Mouse (Mus musculus): Measurements from ENCODE around the gene Slamf6. TPM values are rescaled to one million over a fixed set of nuclear protein-coding genes. Genes with fewer than 3 reads are reported as not detected.
A peak's percentile ranks its signal among the peaks of the same experiment; 100 is the strongest.
"Not testable (repeated sequence)": the region's sequence is repeated elsewhere in the genome, so short reads cannot be mapped to it uniquely, and the experiment has no call there.

Gene Slamf6
- polyA plus RNA-seq, 1 experiment: 0.44 TPM

GRCm38 (mm10) chr1:171948946-171949508 is 31.7 kb downstream of the Slamf6 start:
- DNase-seq (ENCODE audit: extremely low spot score in 1 of 2, low spot score in 1 of 2): no peak

- DNase-seq (ENCODE audit: extremely low spot score in 1 of 2, low spot score in 1 of 2): no peak
Observed at GRCm38 (mm10) chr1:171955071-171955470, 37.8 kb downstream of the Slamf6 start.

- no peak for DNase-seq (ENCODE audit: extremely low spot score in 1 of 2, low spot score in 1 of 2)
Observed at GRCm38 (mm10) chr1:171957411-171957810, 40.1 kb downstream of the Slamf6 start.

GRCm38 (mm10) chr1:171960726-171961125 is 43.4 kb downstream of the Slamf6 start:
- DNase-seq (ENCODE audit: extremely low spot score in 1 of 2, low spot score in 1 of 2): no peak

GRCm38 (mm10) chr1:171961704-171962103 is 44.4 kb downstream of the Slamf6 start:
- DNase-seq (ENCODE audit: extremely low spot score in 1 of 2, low spot score in 1 of 2): no peak

GRCm38 (mm10) chr1:171963613-171964012 is 46.3 kb downstream of the Slamf6 start:
- no peak for DNase-seq (ENCODE audit: extremely low spot score in 1 of 2, low spot score in 1 of 2)

GRCm38 (mm10) chr1:171966054-171966790 is 48.9 kb downstream of the Slamf6 start:
- no peak for DNase-seq (ENCODE audit: extremely low spot score in 1 of 2, low spot score in 1 of 2)

- no peak for DNase-seq (ENCODE audit: extremely low spot score in 1 of 2, low spot score in 1 of 2)
Observed at GRCm38 (mm10) chr1:171969221-171969620, 51.9 kb downstream of the Slamf6 start.

GRCm38 (mm10) chr1:171970854-171971586 is 53.7 kb downstream of the Slamf6 start:
- DNase-seq (ENCODE audit: extremely low spot score in 1 of 2, low spot score in 1 of 2): no peak

- not testable (repeated sequence) for DNase-seq (ENCODE audit: extremely low spot score in 1 of 2, low spot score in 1 of 2)
Observed at GRCm38 (mm10) chr1:171974361-171974760, 57.0 kb downstream of the Slamf6 start.

GRCm38 (mm10) chr1:171975377-171975776 is 58.1 kb downstream of the Slamf6 start:
- no peak for DNase-seq (ENCODE audit: extremely low spot score in 1 of 2, low spot score in 1 of 2)

- DNase-seq (ENCODE audit: extremely low spot score in 1 of 2, low spot score in 1 of 2): no peak
Observed at GRCm38 (mm10) chr1:171975831-171976230, 58.5 kb downstream of the Slamf6 start.

- no peak for DNase-seq (ENCODE audit: extremely low spot score in 1 of 2, low spot score in 1 of 2)
Observed at GRCm38 (mm10) chr1:171976826-171977539, 59.7 kb downstream of the Slamf6 start.

GRCm38 (mm10) chr1:171977891-171978290 is 60.6 kb downstream of the Slamf6 start:
- no peak for DNase-seq (ENCODE audit: extremely low spot score in 1 of 2, low spot score in 1 of 2)

- peak in 1 of 2 experiments; percentile 34 for DNase-seq (ENCODE audit: extremely low spot score in 1 of 2, low spot score in 1 of 2)
Observed at GRCm38 (mm10) chr1:171979969-171980730, 62.8 kb downstream of the Slamf6 start.

GRCm38 (mm10) chr1:171982170-171982569 is 64.9 kb downstream of the Slamf6 start:
- DNase-seq (ENCODE audit: extremely low spot score in 1 of 2, low spot score in 1 of 2): no peak

GRCm38 (mm10) chr1:171982740-171983139 is 65.4 kb downstream of the Slamf6 start:
- no peak for DNase-seq (ENCODE audit: extremely low spot score in 1 of 2, low spot score in 1 of 2)

- no peak for DNase-seq (ENCODE audit: extremely low spot score in 1 of 2, low spot score in 1 of 2)
Observed at GRCm38 (mm10) chr1:171983372-171984001, 66.2 kb downstream of the Slamf6 start.

- DNase-seq (ENCODE audit: extremely low spot score in 1 of 2, low spot score in 1 of 2): no peak
Observed at GRCm38 (mm10) chr1:171984121-171984520, 66.8 kb downstream of the Slamf6 start.

- no peak for DNase-seq (ENCODE audit: extremely low spot score in 1 of 2, low spot score in 1 of 2)
Observed at GRCm38 (mm10) chr1:171991883-171992282, 74.6 kb downstream of the Slamf6 start.
